Mouse (Mus musculus): ENCODE data around the gene Sfrp4. TPM values are rescaled to one million over a fixed set of nuclear protein-coding genes. Genes with fewer than 3 reads are reported as not detected.

Sfrp4 gene
- polyA plus RNA-seq, 3 experiments from 2014 or later, result not detected

DNA sequence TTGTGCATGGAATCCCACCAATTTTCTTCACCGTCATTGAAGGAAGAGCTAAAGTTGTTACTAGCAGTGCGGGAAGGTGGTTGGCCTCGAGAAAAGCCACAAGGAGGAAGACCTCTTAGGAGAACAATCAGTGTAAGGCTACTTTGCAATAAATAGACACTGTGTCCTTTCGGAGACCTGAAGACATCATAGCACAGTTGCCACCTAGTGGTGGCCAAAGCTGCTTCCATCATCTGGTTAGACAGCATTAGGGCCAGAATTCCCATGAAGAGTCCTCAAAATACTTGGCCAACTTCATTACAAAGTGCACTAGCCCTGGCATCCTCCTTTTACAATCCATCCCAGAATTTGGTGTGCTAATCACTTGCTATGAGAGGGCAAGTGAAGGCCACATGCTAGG, 13.2 kb downstream of the Sfrp4 start:
- ATAC-seq, result no peak

DNA sequence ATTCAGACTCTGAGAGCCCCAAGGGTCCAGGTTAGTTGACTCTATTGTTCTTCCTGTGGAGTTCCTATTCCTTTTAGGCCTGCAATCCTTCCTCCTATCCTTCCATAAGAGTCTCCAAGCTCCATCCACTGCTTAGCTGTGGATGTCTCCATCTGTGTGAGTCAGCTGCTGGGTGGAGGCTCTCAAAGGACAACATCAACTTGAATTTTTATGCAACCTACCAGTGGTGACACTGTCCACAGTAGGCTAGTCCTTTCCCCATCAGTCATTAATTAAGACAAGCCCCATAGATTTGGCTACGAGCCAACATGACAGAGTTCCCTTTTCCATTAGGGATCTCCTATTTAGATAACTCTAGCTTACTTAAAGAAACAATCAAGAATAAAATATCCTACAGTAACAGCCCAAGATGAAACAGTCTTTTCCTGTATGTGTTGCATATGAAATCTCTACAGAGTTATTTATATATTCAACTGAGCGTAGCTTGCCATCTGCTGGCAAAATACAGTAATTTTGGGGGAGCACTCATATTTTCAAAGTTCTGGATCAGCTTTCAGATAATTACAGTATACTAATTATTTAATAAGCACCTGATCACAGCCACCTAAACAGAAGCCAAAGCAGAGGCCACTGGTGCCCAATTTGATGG, 17.4 kb downstream of the Sfrp4 start:
- no peak for ATAC-seq

DNA sequence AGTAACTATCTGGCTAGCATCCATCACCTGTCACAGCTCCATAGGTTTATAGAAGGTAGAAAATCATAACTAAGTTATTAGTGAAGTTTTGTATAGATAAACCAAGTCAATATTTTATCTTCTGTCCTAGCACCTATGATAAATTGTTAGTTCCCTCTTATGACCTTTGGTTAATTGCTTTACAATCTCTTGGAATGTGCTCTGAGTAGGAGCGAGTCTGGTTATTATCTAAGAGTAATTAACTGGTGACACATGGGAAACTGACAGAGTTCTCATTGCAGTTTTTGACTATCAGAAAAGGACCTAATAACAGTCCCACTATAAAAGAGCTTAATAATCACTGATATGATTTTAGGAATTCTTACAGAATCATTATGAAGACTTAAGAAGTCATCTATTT, 20.6 kb downstream of the Sfrp4 start:
- no peak for ATAC-seq

DNA sequence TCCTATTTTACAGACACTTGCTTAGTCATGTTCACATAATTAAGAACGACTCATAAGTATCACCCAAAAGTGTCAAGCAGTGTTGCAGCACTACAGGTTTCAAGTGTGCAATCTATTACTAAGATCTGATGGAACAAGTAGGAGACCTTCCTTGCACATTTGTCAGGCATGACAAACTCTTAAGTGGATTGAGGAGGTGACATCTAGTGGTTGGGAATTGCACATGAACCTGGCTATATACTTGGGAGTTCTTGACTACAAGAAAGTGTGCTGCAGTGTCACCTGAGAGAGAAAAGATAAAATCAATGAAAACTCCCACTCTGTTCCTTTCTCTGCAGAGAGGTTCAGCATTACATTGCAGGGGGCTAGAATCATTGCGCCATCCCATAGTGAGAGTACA, 21.3 kb downstream of the Sfrp4 start:
- no peak for ATAC-seq

DNA sequence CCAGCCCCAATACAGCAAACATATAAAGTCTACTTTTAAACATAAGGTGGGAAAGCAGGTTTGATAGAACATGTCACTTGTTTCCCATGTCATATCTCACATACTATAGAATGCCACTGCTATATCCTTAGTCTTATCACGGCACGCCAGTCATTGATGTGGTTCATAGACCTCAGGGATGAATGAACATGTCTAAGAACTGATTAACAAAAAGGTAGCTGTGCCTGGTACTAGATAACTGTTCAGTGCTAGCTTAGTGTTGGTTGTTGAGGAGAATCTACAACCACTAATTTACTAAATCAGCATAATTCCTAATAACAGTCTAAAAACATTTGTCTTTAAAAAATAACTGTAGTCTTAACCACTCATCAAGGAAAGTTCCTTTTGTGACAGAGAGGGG, 26.9 kb downstream of the Sfrp4 start:
- ATAC-seq, result no peak

DNA sequence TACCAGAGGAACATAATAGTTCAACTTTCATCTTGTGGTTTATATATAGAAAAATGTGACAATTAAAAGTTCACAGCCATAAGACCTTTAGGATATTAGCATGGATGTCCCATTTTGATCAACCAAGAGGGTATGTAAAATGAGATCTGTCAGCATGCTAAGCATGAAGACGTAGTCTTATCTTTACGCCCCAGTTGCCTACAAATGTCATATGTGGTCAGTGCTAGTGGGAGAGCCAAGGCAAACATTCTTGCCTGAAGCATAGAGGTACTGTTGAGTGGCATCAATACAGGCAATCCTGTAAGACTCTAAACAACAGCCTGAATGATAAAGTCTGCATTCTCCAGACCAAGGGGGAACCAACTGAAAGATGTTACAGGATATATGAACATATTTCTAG, 29.5 kb downstream of the Sfrp4 start:
- no peak for ATAC-seq

DNA sequence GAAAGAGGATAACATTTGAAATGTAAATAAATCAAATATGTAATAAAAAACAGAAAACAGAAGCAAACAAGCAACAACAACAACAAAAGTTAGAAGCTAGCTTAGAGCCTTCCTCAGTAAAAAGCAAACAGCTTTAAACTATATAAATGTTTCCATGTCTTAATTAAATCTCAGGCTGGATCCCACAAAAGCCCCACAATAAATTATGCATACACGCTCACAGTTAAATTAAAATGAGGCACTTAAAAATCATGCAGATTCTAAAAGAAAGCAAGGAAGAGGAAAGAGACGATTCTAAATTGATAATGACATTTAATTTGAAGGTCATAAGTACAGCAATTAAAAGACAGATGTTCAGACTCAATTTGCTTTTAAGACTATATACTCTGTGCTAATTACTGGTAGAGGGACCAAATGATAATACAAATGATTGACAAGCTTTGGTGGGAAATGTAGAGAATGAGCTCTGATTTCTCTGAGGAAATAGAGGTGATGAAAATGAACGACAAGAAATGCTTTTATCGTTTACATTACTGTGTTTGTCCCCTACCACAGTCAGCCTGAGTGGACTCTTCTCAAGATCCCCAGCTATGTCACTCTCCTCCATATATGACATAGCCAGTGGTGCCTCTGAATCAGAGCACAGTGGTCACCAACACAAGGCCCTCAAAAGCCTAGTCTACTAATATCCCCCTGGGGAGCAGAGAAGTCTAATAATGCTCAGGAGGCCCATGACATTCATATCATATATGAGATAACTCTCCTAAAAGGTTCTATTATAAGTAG, 45.6 kb downstream of the Sfrp4 start:
- no peak for ATAC-seq

DNA sequence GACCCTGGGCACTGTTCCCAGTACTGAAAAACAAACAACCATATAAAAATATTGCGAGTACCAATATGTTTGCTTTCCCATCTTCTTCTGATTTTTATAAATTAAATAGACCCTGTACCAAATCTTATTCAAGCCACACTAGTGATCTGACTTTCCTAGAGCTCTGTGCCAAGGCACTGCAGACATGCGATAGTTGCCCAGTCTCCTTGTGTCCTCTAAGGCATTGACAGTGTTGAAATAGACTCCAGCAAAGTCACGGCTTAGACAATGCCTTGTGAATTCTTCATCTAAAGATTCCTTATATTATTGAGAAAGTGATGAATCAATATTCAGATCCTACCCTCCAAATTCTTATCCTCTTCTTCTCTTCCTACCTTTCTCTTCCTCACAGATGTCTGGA, 51.1 kb downstream of the Sfrp4 start:
- ATAC-seq, result no peak

DNA sequence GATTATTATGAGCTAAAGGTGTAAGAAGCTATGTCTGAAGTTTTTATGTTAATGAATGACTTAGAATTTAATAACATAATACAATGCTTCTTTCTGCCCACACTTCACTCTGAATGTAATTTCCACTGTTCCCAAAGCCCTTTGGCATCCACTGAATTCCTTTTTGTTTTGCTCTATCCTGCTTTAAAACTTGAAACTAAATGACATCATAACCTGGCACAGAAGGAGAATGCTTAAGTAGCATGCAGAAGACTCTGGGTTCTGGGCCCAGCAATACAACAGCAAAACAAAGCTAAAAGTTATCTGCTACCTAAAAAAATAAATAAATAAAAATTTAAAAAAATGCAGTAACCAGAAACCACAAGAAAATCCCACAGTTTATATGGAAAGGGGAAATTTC, 51.7 kb downstream of the Sfrp4 start:
- no peak for ATAC-seq

Other genes starting within 250 kb of the Sfrp4 start
- gene Stard3nl, start 227.3 kb upstream of the Sfrp4 start, polyA plus RNA-seq (2017; shearing (Covaris generic)), result 10 to 100 TPM; 46.1 to 97.6 (median 51.4) TPM
- gene Epdr1, start 3.2 kb upstream of the Sfrp4 start, polyA plus RNA-seq (2017; shearing (Covaris generic)), result 1 to 10 TPM in 1 of 3 experiments, under 1 TPM in 2; 0.19 to 1.5 (median 0.24) TPM
- not detected for gene Nme8, start 74.7 kb downstream of the Sfrp4 start, polyA plus RNA-seq (2017; shearing (Covaris generic))
- under 1 TPM in 1 of 3 experiments, not detected in 2; 0.91 TPM for gene Gpr141, start 201.2 kb downstream of the Sfrp4 start, polyA plus RNA-seq (2017; shearing (Covaris generic))

Data from inflammation-experienced regulatory T-cells, adult 6 months (primary cell).